Mouse (Mus musculus) midbrain, embryonic 14.5 days (tissue): Measurements from ENCODE around the gene Crhr1. TPM values are rescaled to one million over a fixed set of nuclear protein-coding genes. Genes with fewer than 3 reads are reported as not detected.

Source experiments
- ATAC-seq: fragments of 200-750 bp; cut with Nextera tagmentation; 2 replicates; pipeline ENCODE4 v1.8.0; 2017; ENCODE audit warnings: moderate number of reproducible peaks, moderate library complexity; ENCODE audit not compliant: low FRiP score, low TSS enrichment
- DNase-seq: peaks from one replicate; pipeline ENCODE4 v3.0.0-alpha.2; 2015
- H3K27ac ChIP-seq: fragments of 300-500 bp; sonication (generic); replicated peaks from 2 replicates; pipeline ENCODE4 v1.5.1; 2014; ENCODE audit warnings: mild to moderate bottlenecking, low read depth, low read length, moderate library complexity
- H3K27me3 ChIP-seq: fragments of 300-500 bp; sonication (generic); 2 replicates; pipeline ENCODE4 v1.6.1; 2014; ENCODE audit warnings: low read length, control low read depth, mixed read lengths; ENCODE audit not compliant: control insufficient read depth, insufficient read depth
- H3K36me3 ChIP-seq: fragments of 300-500 bp; sonication (generic); 2 replicates; pipeline ENCODE4 v1.6.1; 2014; ENCODE audit warnings: low read length, control low read depth; ENCODE audit not compliant: control insufficient read depth, insufficient read depth
- H3K4me1 ChIP-seq: fragments of 300-500 bp; sonication (generic); 2 replicates; pipeline ENCODE4 v1.6.1; 2014; ENCODE audit warnings: mild to moderate bottlenecking, antibody characterized with exemption, low read length, control low read depth; ENCODE audit not compliant: control insufficient read depth, insufficient read depth
- H3K4me2 ChIP-seq: fragments of 300-500 bp; sonication (generic); 2 replicates; pipeline ENCODE4 v1.6.1; 2014; ENCODE audit warnings: mild to moderate bottlenecking, low read length, moderate library complexity
- H3K4me3 ChIP-seq: fragments of 300-500 bp; sonication (generic); replicated peaks from 2 replicates; pipeline ENCODE4 v1.5.1; 2014; ENCODE audit warnings: low read depth, low read length
- H3K9ac ChIP-seq: fragments of 300-500 bp; sonication (generic); replicated peaks from 2 replicates; pipeline ENCODE4 v1.6.1; 2014; ENCODE audit warnings: mild to moderate bottlenecking, low read length, moderate library complexity
- H3K9me3 ChIP-seq: fragments of 300-500 bp; sonication (generic); 2 replicates; pipeline ENCODE4 v1.6.1; 2016; ENCODE audit warnings: low read length, control low read depth, mixed read lengths; ENCODE audit not compliant: control insufficient read depth
- WGBS: fragments of 180-500 bp; shearing (Covaris S2); extraction: QIAGEN DNeasy Blood & Tissue Kit; methylation state at CpG from one replicate; pipeline ENCODE4 v1.1.7; 2014; 5-methylcytosine and 5-hydroxymethylcytosine counted together
- polyA plus RNA-seq: library from polyadenylated mRNA; unstranded; fragments of >200 nt; fragmentation: Nextera tagmentation; extraction: Ambion mirVana; gene quantifications from 2 replicates; pipeline ENCODE4 v1.2.1, GENCODE M21; 2014

The Crhr1 gene
- polyA plus RNA-seq, 1 experiment from 2014 or later, result 4.9 TPM

DNA sequence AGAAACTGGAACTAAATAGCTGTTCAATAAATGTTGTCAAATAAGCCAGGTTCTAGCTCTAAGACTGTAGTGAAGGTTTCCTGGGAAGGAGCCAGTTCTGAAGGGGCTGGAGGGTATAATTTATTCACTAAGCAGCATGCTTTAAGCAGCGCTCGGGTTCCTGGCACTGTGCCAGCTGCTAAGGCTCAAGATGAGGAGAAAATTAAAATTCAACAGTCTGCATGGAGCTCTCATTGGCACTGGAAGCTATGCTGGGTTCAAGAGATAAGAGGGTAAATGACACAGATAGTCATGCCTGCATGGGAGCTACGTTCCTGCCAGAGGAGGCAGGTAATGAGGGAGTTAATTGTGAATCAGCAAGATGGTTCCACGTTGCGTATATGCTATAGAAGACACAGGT lies 26.3 kb upstream of the Crhr1 start:
- Histone ChIP-seq H3K4me2 (no peak overlapping the region), H3K27ac (peak overlapping the region; percentile 66; the same call in 1 of the 2 replicates), H3K9me3 (no peaks in the 10 kb centered on the region), H3K4me1 (peaks cover 19% of the 10 kb centered on the region), H3K27me3 (no peaks in the 10 kb centered on the region), H3K9ac (no peak overlapping the region), H3K4me3 (no peak overlapping the region), H3K36me3 (no peaks in the 10 kb centered on the region)
- ATAC-seq (peak; percentile 71), DNase-seq (peak; percentile 94)
- WGBS, result 16% methylated on average over 5 of the region's 5 CpGs

- peak overlapping the region; percentile 66 for H3K27ac ChIP-seq
- DNase-seq (peak; percentile 45), ATAC-seq (no peak)
- H3K27me3 ChIP-seq, result no peaks in the 10 kb centered on the region
- H3K9ac ChIP-seq, result no peak overlapping the region
- H3K4me2 ChIP-seq, result no peak overlapping the region
- H3K36me3 ChIP-seq, result no peaks in the 10 kb centered on the region
- peaks cover 19% of the 10 kb centered on the region for H3K4me1 ChIP-seq
- no peaks in the 10 kb centered on the region for H3K9me3 ChIP-seq
- 30% methylated on average over 2 of the region's 2 CpGs for WGBS
- no peak overlapping the region for H3K4me3 ChIP-seq
These were observed 25.7 kb upstream of the Crhr1 start for GRCm38 (mm10) chr11:104106969-104107368.

GRCm38 (mm10) chr11:104110366-104110765 lies 22.3 kb upstream of the Crhr1 start:
- Histone ChIP-seq H3K27me3 (no peaks in the 10 kb centered on the region), H3K4me1 (peaks cover 12% of the 10 kb centered on the region), H3K9me3 (no peaks in the 10 kb centered on the region), H3K4me3 (no peak overlapping the region), H3K36me3 (no peaks in the 10 kb centered on the region), H3K9ac (no peak overlapping the region), H3K27ac (no peak overlapping the region), H3K4me2 (no peak overlapping the region)
- WGBS, result 60% methylated on average over 1 of the region's 1 CpGs
- no peak for DNase-seq
- no peak for ATAC-seq

DNA sequence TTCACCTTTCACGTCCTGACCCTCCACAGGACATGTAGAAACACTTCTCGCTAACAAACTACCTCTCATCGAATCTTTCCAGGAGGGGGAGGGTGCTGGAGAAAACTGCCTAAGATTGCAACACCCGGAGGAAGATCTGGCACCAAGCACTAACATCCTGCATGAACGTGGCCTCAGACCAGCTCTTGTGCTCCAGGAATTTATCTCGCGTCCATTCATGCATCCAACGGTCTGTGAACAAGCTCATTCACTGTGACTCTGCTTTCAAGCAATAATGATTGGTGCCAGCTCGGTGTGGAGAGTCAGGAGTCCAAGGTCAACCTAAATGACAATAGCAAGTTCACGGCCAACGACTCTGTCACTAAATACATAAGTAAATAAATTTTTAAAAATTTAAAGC lies 20.8 kb upstream of the Crhr1 start:
- H3K4me2 ChIP-seq, result no peak overlapping the region
- no peak for ATAC-seq
- DNase-seq, result no peak
- no peak overlapping the region for H3K4me3 ChIP-seq
- H3K9ac ChIP-seq, result no peak overlapping the region
- H3K27ac ChIP-seq, result no peak overlapping the region
- WGBS, result 67% methylated on average over 11 of the region's 11 CpGs
- no peaks in the 10 kb centered on the region for H3K9me3 ChIP-seq
- peaks cover 9% of the 10 kb centered on the region; the same call in 1 of the 2 replicates for H3K4me1 ChIP-seq
- H3K27me3 ChIP-seq, result no peaks in the 10 kb centered on the region
- H3K36me3 ChIP-seq, result no peaks in the 10 kb centered on the region

DNA sequence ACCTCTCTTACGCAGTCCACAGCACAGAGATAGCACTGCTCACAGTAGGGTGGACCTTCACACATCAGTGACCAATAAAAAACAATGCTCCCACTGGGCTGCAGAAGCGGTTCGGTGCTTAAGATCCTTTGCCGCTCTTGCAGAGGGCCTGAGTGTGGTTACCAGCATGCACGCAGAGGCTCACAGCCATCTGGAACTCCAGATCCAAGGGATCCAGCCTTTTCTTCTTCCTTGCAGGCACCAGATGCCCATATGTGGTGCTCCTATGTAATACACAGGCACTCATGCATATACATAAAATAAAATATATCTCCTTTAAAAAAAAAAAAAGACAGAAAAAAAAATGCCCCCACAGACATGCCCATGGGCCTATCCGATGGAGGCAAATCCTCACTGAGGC lies 19.0 kb upstream of the Crhr1 start:
- Histone ChIP-seq H3K27me3 (no peaks in the 10 kb centered on the region), H3K36me3 (no peaks in the 10 kb centered on the region), H3K4me2 (no peak overlapping the region), H3K9me3 (no peaks in the 10 kb centered on the region), H3K9ac (no peak overlapping the region), H3K4me1 (0 out of 2 replicates have a peak, but pooled peaks cover 2% of the 10 kb centered on the region), H3K4me3 (no peak overlapping the region), H3K27ac (no peak overlapping the region)
- WGBS, result 40% methylated on average over 6 of the region's 6 CpGs
- ATAC-seq, result no peak
- no peak for DNase-seq

DNA sequence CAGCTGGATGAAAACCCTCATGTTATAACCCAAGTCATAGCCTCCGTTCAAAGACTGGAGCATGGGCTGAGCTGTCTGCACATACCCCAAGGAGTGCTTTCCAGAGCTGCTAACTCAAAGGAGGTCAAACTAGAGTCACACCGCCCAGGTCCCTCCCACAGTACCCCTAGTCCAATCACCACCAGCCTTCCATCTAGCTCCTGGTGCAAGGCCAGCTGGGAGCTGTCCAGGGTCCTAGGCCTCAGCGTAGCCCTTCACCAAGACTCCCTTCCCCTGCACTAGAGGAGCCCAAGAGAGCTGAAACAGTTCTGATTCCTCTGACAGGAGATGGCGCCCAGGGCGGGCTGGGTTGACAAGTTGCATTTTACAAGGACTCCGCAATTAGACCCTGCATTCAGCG lies 18.0 kb upstream of the Crhr1 start:
- Histone ChIP-seq H3K36me3 (no peaks in the 10 kb centered on the region), H3K9me3 (no peaks in the 10 kb centered on the region), H3K27me3 (no peaks in the 10 kb centered on the region), H3K4me3 (no peak overlapping the region), H3K9ac (no peak overlapping the region), H3K4me2 (no peak overlapping the region), H3K27ac (no peak overlapping the region), H3K4me1 (0 out of 2 replicates have a peak, but pooled peaks cover 2% of the 10 kb centered on the region)
- ATAC-seq (no peak), DNase-seq (peak; percentile 64)
- 12% methylated on average over 7 of the region's 7 CpGs for WGBS

DNA sequence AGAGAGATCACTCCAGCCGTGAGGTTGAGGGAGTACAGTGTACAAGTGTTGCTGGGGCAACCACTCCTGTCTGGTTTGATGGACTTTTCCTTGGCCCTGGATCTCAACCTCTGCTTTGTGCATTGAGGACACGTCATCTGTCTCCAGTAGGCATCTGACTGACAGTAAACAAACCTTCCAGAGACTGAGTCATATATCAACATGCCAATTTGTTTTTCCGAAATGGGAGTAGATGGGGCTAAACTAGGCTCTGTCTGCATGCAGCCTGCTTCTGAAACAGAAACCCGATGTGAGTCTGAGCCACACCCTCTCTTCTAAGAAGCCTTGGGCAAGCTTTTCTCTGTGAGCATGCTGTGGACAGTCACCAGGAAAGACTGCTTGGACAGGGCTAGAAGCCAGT lies 14.3 kb upstream of the Crhr1 start:
- no peak overlapping the region for H3K27ac ChIP-seq
- DNase-seq, result no peak

GRCm38 (mm10) chr11:104122966-104123365 lies 9.7 kb upstream of the Crhr1 start:
- Histone ChIP-seq H3K4me2 (no peak overlapping the region), H3K4me1 (no peaks in the 10 kb centered on the region), H3K27me3 (no peaks in the 10 kb centered on the region), H3K36me3 (no peaks in the 10 kb centered on the region), H3K9ac (no peak overlapping the region), H3K9me3 (no peaks in the 10 kb centered on the region), H3K27ac (no peak overlapping the region), H3K4me3 (no peak overlapping the region)
- 76% methylated on average over 7 of the region's 7 CpGs for WGBS
- DNase-seq, result no peak
- ATAC-seq, result no peak

More for the DNA sequence above, 14.3 kb upstream of the Crhr1 start:
- no peak overlapping the region for H3K9ac ChIP-seq
- no peaks in the 10 kb centered on the region for H3K36me3 ChIP-seq
- WGBS, result 81% methylated on average over 4 of the region's 4 CpGs
- no peak overlapping the region for H3K4me3 ChIP-seq
- H3K4me1 ChIP-seq, result 0 out of 2 replicates have a peak, but pooled peaks cover 2% of the 10 kb centered on the region
- ATAC-seq, result no peak
- H3K9me3 ChIP-seq, result no peaks in the 10 kb centered on the region
- H3K4me2 ChIP-seq, result no peak overlapping the region
- no peaks in the 10 kb centered on the region for H3K27me3 ChIP-seq

GRCm38 (mm10) chr11:104123479-104123878 lies 9.2 kb upstream of the Crhr1 start:
- Histone ChIP-seq H3K27ac (no peak overlapping the region), H3K4me2 (no peak overlapping the region), H3K27me3 (no peaks in the 10 kb centered on the region), H3K9me3 (no peaks in the 10 kb centered on the region), H3K36me3 (no peaks in the 10 kb centered on the region), H3K4me3 (no peak overlapping the region), H3K4me1 (no peaks in the 10 kb centered on the region), H3K9ac (no peak overlapping the region)
- DNase-seq (no peak), ATAC-seq (no peak)
- 84% methylated on average over 10 of the region's 10 CpGs for WGBS
